Mouse (Mus musculus) cerebellum, postnatal 36 days (tissue): Measurements from ENCODE around the gene Aqp2.

Experiments
- DNase-seq, 2 experiments: peaks; one replicate each; pipeline ENCODE4 v3.0.0; 2021 to 2022; ENCODE audit warnings: mixed read lengths in 2 of 2

The Aqp2 gene

GRCm38 (mm10) chr15:99631618-99632017 is 52.8 kb downstream of the Aqp2 start:
- no peak for DNase-seq
